Mouse (Mus musculus): ENCODE measurements around the gene Gm20481.

DNA sequence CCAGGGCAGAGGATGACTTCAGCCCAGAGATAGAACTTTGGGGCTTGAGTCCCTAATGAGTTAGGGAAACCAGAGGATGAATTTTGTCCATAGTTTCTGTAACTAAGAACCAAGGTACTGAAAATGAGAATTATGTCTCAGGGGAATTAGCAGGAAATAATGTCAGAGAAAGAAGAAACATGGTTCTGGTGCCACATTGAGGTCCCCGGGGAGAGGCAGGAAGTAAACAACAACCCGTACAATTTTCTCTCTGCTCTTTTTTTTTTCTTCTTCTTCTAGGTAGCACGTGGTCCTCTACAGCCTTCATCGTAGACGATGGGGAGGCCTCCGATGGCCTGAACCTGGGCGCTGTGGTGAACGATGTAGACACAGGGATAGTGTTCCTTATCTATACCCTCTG is 37.4 kb upstream of the Gm20481 start:
- TF ChIP-seq POLR2A (IDR thresholded peaks at IDR 0.05; ENCODE audit: insufficient read length, low read depth) (no peak), CEBPB (IDR thresholded peaks at IDR 0.05; ENCODE audit: insufficient read depth, poor library complexity, severe bottlenecking) (no peak), SRF (IDR thresholded peaks at IDR 0.05; ENCODE audit: control insufficient read depth, insufficient read length, low read depth) (no peak), MYOD1 (IDR thresholded peaks at IDR 0.05; ENCODE audit: control insufficient read depth in 1 of 3, insufficient read length in 2 of 3, low read depth in 2 of 3) (no peak)

Data from myocyte (in vitro differentiated cells).